Mouse (Mus musculus) 3134 (cell line): ENCODE measurements around the gene Gm26602.
"Not testable (repeated sequence)": the region's sequence is repeated elsewhere in the genome, so short reads cannot be mapped to it uniquely, and the experiment has no call there.

Experiments used
- DNase-seq: peaks from one replicate; pipeline ENCODE4 v3.0.0-alpha.2; 2011; ENCODE audit warnings: low spot score; ENCODE audit not compliant: insufficient read length; ENCODE audit errors: extremely low read depth

The Gm26602 gene

GRCm38 (mm10) chr10:79953946-79954345 is 43.3 kb downstream of the Gm26602 start:
- no peak for DNase-seq

- no peak for DNase-seq
These were observed 45.0 kb downstream of the Gm26602 start for GRCm38 (mm10) chr10:79955691-79956090.

- DNase-seq, result no peak
These were observed 46.0 kb downstream of the Gm26602 start for GRCm38 (mm10) chr10:79956643-79957154.

- peak; percentile 65 for DNase-seq
These were observed 47.6 kb downstream of the Gm26602 start for GRCm38 (mm10) chr10:79958140-79958816.

- not testable (repeated sequence) for DNase-seq
These were observed 48.8 kb downstream of the Gm26602 start for GRCm38 (mm10) chr10:79959412-79959811.

GRCm38 (mm10) chr10:79959847-79960601 is 49.4 kb downstream of the Gm26602 start, which contains the start of gene Wdr18:
Wdr18 (plus strand) TSS chr10:79960152.
- peak; percentile 98 for DNase-seq
